Mouse (Mus musculus) bone marrow macrophage, adult 2 months (primary cell): Measurements from ENCODE around the gene Med29. TPM values are rescaled to one million over a fixed set of nuclear protein-coding genes. Genes with fewer than 3 reads are reported as not detected.
A peak's percentile ranks its signal among the peaks of the same experiment; 100 is the strongest.

Experiments
- H3K27ac ChIP-seq: 2 replicates; pipeline ENCODE4 v1.5.1; 2012; ENCODE audit warnings: low read depth, low read length; ENCODE audit not compliant: insufficient read depth
- H3K4me1 ChIP-seq: 2 replicates; pipeline ENCODE4 v1.6.1; 2012; ENCODE audit warnings: low read length; ENCODE audit not compliant: control insufficient read depth, insufficient read depth
- H3K4me3 ChIP-seq: 2 replicates; pipeline ENCODE4 v1.5.1; 2012; ENCODE audit warnings: mild to moderate bottlenecking, low read length, moderate library complexity; ENCODE audit not compliant: insufficient read depth
- CTCF ChIP-seq: IDR thresholded peaks from 2 replicates; pipeline ENCODE4 v1.5.1; 2012; ENCODE audit warnings: low read depth, mild to moderate bottlenecking, low read length, moderate library complexity
- POLR2A ChIP-seq: IDR thresholded peaks from 2 replicates; pipeline ENCODE4 v1.6.1; 2012; ENCODE audit warnings: mild to moderate bottlenecking, low read depth, low read length, borderline replicate concordance
- polyA plus RNA-seq: library from polyadenylated mRNA; stranded (reverse); fragments of >200 nt; gene quantifications from 2 replicates; pipeline ENCODE4 v1.2.4, GENCODE M21; 2012; ENCODE audit not compliant: missing spikeins, insufficient read depth, insufficient read length

Gene Med29
- polyA plus RNA-seq, 1 experiment, result 12.5 TPM

DNA sequence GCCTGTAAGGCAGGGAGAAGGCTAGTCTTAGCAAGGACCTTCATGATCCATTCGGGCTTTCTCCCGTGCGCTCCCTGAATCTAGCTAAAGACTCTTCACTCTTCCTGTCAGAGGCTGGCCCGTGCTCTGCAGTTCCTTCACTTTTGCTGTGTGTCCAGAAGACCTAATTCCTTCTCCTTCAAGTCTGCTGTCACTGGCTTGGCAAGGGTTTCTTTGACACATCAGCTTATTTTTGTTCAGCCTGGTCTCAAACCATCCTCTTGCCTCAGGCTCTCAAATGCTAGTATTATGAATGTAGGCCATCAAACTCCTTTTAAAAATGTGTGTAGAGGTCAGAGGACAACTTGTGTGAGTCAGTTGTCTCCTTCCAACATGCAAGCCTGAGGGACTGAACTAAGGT is 8.9 kb downstream of the Med29 start:
- TF ChIP-seq POLR2A, result no peak
- peak overlapping the region; percentile 99 for H3K27ac ChIP-seq
- peaks cover 41% of the 10 kb centered on the region for H3K4me1 ChIP-seq
- H3K4me3 ChIP-seq, result peak overlapping the region; percentile 18

DNA sequence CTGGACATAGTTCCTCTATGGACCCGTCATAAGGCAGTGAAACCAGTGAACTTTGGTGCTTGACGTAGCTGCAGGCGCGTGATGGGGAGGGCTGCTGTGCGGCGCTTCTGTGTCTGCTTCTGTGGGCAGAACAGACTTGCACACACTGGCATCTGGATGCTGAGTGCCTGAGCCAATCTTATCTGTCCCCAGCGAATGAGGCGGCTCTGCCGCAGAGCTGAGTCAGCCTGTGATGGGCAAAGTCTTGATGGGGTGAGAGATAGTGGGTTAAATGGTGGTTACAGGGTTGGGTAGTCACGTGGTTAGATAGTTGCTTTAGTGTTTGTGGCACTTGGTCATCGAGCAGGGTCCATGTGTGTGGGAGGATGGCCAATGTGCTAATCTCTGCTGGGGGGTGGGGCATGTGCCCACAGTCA is 9.5 kb downstream of the Med29 start:
- H3K4me3 ChIP-seq, result peak overlapping the region; percentile 18
- H3K4me1 ChIP-seq, result peaks cover 41% of the 10 kb centered on the region
- TF ChIP-seq POLR2A (no peak), CTCF (no peak)
- H3K27ac ChIP-seq, result peak overlapping the region; percentile 99

DNA sequence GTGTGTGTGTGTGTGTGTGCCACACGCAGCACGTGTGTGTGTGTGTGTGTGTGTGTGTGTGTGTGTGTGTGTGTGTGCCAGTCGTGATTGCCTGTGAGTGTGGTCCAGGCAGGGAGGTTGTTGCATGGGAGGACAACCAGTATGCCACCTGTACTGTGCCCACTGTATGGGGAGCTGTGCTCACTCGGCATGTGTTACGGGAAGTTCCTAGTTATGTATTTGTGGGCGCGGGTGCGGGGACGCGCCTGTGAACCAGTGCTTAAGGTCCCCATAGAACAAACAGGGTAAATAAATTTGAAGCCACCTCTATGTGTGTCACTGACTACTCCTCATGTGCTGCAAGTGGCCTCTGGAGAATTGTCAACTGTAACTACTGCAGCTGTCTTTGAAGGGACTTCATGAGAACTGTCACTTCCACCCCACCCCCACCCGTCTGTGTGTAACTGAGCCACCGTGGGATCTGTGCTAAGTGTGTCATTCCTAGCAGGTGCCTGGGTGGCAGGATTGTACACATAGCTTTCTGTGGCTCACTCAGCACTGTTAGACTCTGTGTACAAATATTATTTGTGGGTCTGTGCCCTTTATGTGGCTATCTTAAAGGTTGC is 10.1 kb downstream of the Med29 start:
- Histone ChIP-seq H3K4me3 (peak overlapping the region; percentile 59), H3K4me1 (peaks cover 41% of the 10 kb centered on the region), H3K27ac (peak overlapping the region; percentile 99)
- TF ChIP-seq POLR2A (no peak), CTCF (no peak)

DNA sequence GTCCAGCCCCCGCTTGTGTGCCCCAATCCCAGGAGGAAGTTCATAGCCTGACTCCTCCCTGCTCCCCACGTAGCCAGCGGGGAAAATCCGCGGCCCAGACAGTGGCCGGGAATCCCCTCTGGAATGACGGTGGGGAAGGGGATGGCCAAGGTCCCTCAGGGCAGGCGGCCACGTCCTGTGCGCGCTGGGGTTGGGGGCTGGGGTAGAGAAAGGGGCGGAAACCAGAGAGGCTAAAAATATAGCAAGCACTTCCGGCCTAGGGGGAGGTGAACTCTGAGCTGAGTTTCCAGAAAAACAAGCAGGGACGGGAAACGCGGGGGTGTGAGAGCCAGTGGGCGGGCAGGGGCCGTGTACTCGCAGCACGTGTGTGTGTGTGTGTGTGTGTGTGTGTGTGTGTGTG is 10.6 kb downstream of the Med29 start:
- peaks cover 41% of the 10 kb centered on the region for H3K4me1 ChIP-seq
- TF ChIP-seq POLR2A (no peak), CTCF (no peak)
- H3K4me3 ChIP-seq, result peak overlapping the region; percentile 59
- H3K27ac ChIP-seq, result peak overlapping the region; percentile 99

DNA sequence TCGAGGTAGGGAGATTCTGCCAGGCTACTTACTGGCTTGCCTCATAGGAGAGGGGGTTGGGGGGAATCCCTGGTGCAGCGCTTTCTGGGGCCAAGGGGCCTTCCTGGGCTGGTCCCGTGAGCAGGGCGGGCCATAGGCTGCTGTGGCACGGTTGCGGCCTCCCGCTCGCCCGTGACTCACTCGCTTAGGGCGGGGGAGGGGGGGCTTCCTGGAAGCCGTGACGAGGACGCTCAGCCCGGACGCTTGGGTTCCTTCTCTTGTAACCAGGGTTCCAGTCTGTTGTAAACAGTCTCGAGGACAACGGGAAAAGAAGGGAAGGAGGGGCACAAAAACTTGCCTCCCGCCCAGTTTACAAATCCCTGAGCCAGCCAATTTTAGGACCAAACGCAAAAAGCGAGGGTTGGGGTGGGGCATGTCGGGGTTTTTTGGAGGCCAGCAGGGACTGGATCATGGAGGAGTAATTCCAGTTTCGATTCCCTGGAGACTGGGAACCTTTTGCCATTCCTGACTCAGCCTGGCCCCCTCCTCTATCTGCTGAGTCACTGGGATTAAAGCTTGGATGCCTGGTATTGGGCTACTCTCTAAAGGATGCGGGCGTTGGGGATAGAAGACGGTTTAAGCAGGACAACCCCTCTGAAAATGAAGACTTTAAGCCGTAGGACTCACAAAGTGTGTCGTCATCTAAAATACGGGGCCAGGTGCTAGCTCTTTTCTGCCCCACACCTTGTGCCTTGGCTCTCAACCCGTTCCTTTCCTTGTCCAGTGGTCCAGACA is 11.3 kb downstream of the Med29 start:
- peak overlapping the region; percentile 59 for H3K4me3 ChIP-seq
- no peak for TF ChIP-seq CTCF
- TF ChIP-seq POLR2A, result no peak
- peaks cover 39% of the 10 kb centered on the region for H3K4me1 ChIP-seq
- peak overlapping the region; percentile 99 for H3K27ac ChIP-seq

DNA sequence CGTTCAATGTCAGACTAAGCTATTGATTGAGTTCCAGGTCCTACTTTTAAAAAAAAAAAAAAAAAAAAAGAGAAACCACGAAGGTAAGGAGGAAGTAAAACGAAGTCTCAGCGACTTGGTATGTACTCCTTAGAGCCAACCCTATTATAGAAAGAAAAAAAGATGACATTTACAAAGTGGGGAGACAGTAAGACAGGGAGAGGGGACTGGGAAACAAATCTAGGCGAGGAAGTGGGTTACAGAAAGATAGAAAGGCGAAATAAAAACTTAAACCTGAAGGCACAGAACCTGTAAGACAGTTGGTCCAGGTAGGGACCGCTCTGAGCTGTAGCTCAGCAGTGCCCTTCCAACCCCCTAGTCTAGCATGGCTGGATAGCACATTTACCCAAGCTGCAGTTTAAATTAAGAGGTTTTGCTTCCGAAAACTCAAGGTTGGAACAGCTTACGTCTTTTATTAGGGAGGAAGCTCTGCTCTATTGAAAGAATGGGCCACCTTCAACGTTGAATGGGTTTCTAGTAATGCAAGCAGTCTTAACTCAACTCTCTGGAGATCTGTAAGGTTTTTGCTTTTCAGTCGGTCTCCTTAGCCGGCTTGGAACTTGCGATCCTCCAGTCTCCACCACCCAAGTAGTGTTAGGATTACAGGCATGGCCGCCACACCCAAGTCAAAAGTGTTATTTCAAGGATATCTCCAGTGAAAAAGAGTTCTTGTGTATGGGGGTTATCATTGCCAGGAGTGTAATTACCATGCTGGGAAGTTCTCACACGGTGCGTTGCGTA is 12.1 kb downstream of the Med29 start, which contains the start of gene Zfp36:
Gene Zfp36 (minus strand): TSS at position 17 of the 780 bp plus-strand sequence.
- H3K4me3 ChIP-seq, result peak within 1 kb of the TSS; percentile 93
- peaks cover 36% of the 10 kb centered on the region for H3K4me1 ChIP-seq
- TF ChIP-seq POLR2A, result no peak
- peak within 1 kb of the TSS; percentile 99 for H3K27ac ChIP-seq

DNA sequence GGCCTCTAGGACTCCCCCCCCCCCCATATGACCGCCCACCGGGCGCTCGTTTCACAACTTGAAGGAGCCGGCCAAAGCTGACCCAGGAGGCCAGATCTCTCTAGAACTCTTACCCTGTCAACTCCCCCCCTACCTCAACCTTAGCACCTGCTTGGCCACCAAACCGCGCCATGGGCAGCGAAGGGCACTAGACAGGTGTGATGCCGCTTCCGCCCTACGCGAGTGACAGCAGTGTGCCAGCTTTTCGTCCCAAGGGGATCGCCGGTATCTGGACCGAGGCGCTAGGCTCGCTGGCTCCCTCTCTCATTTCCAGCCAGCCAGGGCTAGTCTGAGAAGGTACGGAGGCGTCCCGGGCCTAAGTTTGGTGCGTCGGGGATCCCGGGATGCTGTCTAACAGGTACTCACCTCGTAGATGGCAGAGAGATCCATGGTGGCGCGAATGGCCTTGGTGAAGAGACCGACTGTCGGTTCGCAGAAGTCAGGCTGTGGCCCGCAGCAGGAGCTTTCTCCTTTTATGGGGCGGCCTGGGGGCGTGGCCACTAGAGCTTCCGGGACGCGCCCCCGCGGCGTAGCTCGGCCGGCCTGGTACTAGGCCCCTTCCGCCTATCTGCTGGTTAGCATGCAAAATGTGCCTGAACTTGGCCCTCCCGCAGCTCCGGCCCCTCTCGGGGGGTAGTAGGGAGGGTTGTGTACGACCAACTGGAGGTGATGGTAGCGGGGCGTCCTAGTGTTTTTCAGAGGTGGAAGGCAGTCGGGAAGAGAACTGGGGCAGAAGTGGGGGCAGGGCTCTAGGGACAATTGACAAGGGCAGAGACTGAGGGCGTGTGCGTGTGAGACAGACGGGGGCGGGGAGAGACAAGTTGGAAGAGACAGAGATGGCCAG is 13.5 kb downstream of the Med29 start:
- Histone ChIP-seq H3K4me1 (peaks cover 28% of the 10 kb centered on the region), H3K4me3 (peak overlapping the region; percentile 93), H3K27ac (peak overlapping the region; percentile 99)
- TF ChIP-seq CTCF, result no peak
- peak; percentile 99 for TF ChIP-seq POLR2A

DNA sequence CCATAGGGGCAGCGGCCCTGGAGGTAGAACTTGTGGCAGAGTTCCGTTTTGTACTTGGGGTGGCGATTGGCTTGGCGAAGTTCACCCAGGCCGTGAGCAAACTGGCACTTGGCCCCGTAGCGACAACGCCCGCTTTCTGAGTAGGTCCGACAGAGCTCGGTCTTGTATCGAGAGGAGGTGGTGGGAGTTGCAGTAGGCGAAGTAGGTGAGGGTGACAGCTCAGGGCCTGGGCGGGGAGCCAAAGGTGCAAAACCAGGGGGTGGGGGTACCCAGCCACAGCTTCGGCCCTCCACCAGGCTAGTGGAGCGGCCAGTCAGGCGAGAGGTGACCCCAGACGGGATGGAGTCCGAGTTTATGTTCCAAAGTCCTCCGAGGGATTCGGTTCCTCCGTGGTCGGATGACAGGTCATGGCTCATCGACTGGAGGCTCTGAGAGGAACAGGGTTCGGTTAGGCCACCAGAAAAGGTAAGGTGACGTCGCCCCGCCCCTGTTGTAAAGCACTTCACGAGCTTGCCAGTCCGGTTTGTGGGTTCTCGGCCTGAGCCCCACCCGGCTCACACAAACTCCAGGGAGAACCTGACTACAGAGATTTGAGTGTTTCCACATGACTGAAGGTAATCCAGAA is 14.3 kb downstream of the Med29 start:
- H3K4me3 ChIP-seq, result peak overlapping the region; percentile 93
- peak overlapping the region; percentile 88 for H3K27ac ChIP-seq
- no peak for TF ChIP-seq POLR2A
- TF ChIP-seq CTCF, result no peak
- H3K4me1 ChIP-seq, result peaks cover 23% of the 10 kb centered on the region
